Mouse (Mus musculus) c-Kit-positive CD71-negative TER-119-negative erythroid progenitor cells, embryonic 14.5 days (primary cell): ENCODE measurements around the gene Iqsec1.

Experiments
- DNase-seq: peaks from one replicate; pipeline ENCODE4 v3.0.0-alpha.2; 2013; ENCODE audit warnings: low read depth

Gene Iqsec1

DNA sequence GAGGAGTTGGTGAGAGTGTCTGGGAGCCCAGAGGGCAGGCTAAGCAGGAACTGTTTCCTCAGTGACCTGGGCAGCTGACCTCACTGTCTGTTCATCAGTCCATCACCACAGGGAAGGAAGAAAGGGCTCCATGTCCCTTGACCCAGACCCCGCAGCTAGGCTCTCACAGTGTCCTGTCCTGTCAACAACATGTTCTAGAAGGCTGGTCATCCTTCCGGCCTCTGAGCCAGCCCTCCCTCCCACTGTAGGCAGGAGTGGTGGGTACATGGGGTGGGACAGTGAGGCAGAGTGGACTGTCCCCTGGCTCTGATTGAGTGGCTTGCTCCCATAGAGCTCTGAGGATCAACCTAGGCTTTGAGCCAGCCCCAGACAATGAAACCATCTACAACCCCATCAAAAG is 284.7 kb downstream of the Iqsec1 start:
- DNase-seq: no peak

DNA sequence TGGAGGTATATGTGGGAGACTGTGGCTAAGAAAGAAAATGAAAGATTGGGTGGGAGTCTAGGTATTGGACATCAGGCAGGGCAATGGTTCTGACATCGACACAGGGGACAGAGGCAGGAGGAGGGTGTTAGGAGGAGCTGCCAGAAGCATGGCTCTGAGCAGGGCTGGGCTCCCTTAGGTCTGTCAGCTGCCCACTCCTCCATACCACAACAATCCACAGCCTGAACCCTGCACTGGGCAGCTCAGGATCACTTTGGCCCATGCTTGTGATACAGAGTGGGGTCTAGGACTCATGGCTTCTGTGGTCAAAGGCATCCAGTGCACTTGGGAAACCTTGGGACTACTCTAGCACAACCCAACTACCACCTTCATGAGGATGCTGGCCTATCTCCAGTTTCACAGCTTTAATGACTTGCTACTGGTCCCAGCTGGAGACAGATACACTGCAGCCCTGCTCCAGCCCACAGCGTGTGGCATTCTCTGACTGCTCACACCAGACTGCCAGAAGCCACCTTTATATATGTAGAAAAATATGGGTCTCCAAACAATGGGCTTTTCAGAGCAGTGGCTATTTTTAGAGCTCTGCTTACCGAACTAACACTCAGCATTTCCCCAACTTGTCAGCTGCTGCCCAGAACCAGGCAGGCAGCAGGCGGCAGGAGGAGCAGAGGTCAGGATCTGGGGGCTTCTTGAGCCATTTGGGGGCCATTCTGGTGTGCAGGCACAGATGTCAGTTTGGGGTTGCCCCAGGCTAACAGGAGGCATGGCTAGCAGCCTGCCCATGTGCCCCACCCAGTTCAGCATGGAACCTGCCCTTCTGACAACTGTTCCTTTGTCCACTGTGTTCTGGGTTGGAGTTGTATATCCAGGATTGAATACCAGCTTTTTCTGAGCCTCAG is 285.4 kb downstream of the Iqsec1 start:
- no peak for DNase-seq

DNA sequence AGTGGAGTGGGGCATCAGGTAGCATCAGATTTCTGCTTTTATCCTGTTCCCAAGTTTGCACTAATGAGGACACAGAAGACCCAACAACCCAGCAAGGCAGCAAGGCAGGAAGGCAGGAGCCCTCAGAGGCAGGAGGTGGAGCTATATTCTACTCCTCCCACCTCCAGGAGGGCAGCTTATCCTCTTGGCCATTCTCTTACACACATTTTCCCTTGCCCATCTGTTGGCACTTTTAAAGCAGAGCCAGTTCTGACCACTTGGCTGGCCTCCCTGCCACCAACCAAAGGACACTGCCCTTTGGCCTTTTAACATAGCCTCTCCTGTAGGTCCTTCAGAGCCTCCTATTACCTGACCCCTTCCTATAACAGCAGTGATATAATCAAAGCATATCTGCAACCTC is 286.3 kb downstream of the Iqsec1 start:
- no peak for DNase-seq

DNA sequence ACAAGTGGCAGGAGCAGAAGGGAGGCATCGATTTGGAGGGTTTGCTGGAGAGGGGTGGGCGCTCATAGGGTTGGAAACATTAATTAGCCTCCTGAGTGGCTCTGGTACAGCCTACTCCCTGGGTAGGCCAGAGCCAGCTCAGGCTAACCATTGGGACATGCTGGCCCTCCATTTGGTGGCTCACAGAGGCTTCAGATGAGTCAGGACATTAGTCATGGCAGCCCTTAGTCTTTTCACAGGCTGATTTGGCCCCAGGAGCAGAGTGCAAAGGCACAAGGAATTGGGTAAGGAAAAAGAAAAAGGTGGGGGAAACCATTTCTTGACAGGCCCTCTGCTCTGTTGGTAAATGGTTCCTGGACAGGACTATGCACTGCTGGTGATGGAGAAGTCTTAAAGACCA is 287.1 kb downstream of the Iqsec1 start:
- DNase-seq: no peak

DNA sequence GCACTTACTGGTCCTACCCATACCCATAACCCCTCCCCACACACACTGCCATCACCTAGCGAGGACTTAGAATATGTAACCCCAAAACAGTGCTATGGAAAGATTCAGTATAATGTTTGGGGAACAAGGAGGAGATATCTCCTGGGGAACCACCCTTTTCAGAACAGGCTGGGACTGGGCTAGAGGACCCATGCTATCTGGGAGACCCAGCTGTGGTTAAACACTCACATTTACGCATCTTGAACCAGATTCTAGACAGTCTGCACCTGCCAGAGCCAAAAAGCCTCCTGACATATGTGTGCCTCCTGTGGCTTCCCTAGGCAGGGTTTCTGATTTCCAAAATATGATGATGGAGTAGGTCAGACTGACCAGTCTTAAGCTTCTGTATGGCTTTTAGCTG is 287.7 kb downstream of the Iqsec1 start:
- no peak for DNase-seq

DNA sequence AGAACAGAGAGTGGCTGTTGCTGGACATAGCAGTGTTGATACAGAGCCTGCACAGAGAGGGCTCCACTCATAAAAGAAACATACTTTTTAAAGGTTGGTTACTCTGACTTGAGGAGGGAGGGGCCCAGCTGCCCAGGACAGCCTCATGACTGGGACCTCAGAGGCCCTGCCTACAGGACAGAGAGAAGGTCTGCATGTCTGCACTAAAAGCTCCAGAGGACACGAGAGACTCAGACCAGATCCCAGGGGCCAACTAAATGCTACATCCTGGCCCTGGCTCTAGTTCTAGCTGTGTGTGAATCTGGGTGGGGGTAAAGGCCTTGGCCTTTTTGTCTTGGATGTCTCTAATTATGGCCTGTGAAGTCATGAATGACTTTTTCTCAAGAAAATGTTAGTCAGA is 288.4 kb downstream of the Iqsec1 start:
- DNase-seq: no peak

DNA sequence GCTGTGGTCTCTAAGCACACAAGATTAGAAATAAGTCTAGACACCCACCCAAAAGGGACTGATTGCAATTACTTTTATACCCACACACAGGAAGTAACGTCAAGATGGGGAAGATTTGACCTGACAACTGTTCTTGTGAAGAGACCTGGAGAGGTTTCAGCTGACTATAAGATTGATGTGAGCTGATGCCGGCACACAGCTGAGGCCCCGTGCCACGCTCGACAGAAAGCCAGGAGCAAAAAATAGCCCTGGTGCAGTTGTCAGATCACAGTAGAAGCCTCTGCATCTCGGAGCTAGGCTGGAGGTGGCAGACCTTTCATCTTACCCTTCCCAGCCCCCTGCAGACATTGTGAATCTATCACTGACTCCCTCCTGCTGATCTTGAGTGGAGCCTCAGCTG is 289.6 kb downstream of the Iqsec1 start:
- no peak for DNase-seq

DNA sequence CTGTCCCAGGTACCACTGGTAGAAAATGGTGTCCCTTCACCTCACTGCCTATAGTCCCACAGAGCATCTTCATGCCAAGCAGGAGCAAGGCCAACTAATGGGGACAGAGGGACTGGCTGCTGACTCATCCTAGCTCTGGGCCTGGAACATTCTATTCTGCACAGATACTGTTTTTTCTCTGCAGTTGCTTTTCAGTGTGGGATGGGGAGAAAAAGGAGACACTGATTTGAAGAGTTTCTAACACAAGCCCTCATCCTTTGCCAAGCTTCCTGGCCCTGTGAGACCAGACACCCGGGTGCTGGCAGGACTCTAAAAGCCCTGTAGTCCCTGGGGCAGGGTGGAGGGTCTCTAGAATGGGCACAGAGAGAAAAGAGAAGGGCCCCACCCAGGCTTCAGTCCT is 292.7 kb downstream of the Iqsec1 start:
- DNase-seq: no peak

DNA sequence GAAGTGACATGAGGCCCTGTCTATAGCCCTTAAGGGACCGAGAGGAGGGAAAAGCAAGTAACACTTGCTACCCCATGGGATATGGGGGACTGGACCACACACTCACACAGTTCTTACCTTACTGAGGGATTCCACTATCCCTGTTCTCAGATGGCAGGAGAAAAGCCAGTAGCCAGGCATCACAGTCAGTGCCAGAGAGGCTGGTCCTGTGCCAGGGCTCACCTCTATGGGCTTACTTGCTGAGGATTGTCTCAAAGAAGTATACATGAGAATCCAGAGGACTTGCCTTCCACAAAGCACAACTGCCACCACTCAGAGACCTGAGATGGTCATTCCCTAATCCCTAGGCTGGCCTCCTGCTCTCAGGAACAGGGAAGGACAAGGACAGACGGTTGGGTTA is 296.1 kb downstream of the Iqsec1 start:
- DNase-seq: no peak

DNA sequence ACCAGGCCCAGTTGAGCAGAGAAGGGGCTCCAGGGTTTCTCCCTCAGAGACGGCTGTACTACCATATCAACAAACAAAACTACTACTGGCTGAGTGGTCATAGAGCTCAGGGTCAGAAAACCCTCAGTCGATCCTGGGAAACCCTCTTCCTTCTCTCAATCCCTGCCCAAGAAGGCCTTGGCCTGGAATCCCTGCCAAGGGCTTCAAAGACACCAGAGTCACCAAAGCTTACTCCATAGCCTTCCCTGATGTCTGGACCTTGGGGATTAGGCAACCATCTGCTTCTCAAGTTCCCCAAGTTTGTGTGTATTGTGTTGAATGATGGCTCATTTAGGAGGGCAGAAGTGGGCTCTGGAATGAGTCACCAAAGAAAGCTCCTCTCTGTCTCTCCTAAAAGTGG is 296.6 kb downstream of the Iqsec1 start:
- DNase-seq: no peak

DNA sequence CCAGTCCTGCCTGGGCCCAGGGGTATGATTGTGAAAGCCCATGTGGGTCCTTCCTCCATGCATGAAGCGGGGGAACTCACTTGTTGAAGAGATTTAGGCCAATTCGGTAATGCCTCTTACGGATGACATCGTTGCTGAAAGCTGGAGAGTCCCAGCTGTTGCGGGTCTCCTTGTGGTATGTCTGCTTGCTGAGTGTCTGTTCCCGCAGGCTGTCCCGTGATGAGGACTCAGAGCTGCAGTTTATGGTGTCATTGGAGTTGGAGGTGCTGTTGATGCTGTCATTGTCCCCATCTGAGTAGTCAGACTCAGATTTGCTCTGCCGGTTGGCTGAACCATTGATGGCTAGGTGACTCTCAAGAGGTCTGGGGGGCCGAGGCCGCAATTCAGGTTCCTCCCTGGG is 299.0 kb downstream of the Iqsec1 start:
- no peak for DNase-seq

DNA sequence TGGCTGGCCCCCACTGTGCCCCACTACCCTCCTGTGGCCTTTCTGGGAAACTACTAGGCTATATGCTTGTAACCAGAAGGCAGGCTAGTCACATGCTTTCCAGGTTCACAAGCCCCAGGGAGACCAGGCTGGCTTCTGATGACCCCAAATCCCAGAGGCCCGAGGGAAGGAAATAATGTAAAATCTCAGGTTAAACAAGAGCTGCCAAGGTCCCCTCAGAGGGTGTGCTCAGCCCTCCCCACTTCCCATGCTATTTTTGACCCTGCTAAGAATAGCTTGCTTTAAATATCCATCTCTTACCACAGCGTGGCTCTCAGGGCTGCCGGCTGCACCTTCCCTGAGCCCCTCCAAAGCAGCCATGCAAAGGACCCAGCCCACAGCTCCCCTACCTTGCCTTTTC is 299.7 kb downstream of the Iqsec1 start:
- DNase-seq: no peak

DNA sequence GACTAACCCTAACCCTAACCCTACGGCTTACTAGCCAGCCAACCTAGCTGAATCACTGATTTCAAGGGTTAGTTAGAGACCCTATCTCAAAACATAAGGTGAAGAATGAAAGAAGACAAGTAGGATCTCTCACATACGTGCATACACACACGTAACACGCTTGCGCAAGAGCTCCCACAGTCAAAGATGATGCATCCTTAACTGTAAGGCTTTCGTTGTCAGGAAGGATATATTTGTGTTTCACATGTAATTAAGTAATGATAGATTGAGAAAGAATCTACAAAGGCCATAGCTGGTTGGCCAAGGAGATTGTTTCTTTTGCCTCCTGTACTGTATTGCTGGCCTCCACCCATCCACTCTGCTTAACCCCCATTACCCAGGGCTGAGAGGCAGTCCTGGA is 300.5 kb downstream of the Iqsec1 start:
- no peak for DNase-seq

DNA sequence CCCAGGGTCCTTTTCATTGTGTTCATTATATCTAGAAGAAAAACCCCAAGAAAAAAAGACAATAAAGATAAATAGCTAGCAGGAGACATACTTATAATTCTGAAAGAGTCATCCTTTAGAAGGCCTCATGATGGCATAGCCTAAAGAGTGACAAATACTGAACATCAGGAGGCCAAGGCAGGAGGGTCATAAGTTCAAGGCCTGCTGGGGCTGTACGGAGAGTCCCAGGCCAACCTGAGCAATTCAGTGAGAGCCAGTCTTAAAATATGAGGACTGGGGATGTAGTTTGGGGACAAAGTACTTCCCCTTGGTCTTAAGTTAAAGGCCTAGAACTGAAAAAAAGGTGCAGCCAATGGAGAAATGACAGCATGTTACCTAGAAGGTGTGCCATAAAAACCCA is 301.7 kb downstream of the Iqsec1 start:
- no peak for DNase-seq

DNA sequence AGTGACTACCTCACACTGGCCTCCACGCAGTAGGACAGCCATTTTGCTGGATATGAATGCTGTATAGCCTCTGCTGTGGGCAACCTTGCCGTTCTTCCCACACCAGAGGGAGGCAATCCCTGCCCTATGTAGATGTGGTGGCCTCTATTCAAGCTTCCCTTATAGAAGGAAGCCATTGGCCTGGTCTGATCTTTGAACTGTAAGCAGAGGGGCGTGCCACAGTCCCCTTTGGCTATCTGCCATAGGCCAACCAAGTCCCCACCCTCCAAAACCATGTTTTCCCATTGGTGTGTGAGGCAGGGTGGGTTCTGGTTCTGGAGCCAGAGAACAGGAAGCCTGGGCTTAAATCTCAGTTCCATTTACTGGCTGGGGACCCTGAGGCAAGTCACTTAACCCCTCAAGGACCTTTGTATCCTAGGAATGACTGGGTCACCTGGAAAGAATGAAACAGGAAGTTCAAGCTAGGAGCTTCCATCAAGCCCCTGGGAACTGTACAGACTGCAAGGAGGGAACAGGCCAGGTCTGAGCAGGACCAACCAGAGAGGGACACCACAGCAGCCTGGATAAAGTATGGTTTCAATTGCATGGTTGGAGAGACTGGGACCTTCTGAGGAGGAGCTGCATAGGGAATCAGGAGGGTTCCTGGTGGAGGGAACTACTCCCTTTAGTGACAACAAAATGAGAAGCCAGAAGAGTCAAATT is 304.5 kb downstream of the Iqsec1 start:
- no peak for DNase-seq

DNA sequence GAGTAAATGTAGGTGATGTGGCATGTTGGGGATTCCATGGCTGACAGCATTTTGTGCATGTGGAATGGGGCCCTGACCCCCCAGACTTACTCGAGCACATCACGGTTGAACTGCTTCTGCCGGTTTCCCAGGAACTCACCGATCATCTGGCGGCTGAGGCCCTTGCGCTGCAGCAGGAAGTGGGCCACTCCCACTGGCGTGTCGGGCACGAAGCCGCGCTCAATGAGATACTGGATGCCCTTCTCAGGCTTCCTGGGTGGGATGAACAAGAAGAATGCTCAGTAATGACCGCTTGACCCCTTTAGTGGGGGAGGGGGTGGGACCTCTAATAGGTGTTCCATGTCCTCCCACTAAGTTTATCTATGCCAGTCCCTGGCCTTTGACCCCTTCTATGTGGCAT is 308.1 kb downstream of the Iqsec1 start:
- no peak for DNase-seq

DNA sequence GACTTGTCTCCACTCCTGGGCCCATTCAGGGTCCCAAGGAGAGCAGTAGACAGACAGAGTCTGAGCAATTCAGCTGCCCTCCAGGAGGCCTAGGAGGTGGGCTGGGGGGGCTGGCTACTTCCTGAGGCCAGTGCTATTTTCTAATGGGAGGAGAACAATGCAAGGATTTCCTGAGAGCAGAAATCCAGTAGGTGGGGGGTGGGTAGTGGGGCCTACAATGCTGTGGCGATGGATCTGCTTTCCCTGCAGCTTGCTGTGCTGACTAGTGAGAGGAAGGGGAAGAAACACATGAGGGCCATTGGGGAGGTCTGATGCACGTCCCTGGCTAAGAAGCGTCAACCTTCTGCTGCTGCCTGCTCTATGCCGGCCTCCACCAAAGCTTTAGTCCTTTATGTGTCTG is 309.7 kb downstream of the Iqsec1 start:
- no peak for DNase-seq

DNA sequence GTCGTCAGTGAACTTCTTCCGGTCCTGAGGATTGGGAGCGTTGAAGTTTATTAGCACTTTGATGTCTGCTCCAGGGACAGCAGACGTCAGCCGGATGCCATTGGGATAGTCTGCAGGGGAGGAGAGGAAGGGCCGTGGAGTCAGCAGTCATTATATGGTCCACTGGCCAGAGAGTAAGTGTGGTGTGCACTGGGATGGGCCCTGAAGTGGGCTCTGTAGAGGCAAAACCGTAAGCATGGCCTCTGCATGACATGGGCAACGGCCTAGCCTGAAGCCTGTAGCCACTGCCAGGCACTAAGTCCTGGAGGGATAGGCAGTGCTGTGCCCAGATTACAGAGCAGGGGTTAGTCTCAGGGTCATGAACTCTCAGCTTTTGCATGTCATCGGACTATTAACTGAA is 319.8 kb downstream of the Iqsec1 start:
- DNase-seq: no peak

DNA sequence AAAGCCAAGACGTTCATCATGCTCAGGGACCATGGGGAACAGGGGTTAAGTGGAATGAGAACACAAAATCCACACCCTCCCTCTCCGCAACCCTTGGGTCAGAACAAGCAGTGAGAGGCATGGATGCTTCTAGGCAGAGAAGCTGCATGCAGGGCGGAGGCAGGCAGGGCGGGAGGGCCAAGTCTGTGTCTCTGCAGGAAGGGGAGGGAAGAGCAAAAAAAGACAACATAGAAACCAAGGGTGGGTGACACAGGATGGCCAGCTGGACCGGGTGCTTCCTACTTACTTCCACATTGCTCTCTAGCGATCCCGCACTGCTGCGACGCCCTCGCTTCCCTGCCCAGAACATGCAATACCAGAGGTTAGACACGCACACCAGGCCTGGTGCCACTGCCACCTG is 324.7 kb downstream of the Iqsec1 start:
- DNase-seq: no peak

DNA sequence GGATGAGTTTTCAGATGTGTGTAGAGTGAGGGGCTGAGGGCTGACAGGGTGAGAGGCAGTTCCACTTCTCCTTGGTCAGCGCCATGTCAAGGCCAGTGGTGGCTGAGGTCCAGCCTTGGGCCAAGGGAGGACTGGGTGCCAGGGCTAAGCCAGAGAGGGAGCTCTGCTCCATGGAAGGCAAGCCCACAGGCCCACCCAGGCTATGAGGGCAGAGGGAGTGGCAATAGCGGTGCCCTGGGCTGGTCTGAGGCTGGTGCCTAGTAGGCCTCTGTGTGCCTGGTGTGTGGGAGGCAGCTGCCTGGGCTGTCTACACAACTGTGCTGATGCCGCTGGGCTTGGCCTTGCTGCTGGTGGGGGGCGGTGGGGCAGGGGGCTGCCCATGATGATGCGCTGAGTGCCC is 326.3 kb downstream of the Iqsec1 start:
- no peak for DNase-seq

DNA sequence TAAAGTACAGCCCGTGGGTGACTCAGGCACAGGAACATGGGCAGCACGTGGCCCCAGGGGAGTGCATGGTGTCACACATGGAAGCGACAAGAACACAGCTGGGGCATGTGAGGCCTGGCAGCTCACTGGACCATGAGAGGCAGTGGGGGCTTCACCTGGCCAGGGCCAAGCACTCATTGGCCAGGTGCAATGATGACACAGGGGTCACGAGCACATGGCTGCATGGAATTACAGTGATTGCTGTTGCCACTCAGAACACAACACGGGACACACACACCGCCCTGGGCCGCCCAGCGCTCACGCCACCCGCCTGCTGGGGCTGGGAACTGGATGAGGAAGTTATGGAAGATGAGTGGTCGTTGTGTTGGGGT is 327.5 kb downstream of the Iqsec1 start:
- no peak for DNase-seq

DNA sequence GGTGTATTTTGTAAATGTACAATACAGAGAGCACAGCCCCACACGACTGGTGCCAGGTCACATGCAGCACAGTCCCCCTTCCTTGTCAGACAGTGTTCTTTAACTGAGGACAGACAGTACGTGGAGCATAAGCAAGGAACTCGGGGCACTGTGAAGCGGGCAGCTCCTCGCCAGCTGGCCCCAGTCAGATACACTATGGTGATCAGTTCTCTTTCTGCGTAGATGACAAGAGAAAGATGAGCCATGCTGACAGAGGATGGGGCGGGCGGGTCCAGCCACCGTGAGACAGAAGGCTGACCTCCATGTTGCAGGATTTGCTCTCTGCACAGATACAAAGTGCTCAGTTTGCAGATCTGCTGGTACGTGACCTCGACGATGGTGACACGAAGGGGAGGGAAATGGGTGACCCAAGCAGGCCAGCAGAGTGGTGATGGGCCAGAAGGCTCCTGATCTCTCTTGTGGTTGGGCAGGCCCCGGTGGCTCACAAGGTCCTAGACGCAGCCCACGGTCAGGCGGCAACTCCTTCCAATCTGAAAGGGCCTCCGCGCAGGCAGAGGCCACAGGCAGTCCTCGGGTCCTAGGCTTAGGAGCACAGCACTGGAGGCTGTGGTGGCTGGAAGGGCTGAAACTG is 328.0 kb downstream of the Iqsec1 start:
- no peak for DNase-seq

DNA sequence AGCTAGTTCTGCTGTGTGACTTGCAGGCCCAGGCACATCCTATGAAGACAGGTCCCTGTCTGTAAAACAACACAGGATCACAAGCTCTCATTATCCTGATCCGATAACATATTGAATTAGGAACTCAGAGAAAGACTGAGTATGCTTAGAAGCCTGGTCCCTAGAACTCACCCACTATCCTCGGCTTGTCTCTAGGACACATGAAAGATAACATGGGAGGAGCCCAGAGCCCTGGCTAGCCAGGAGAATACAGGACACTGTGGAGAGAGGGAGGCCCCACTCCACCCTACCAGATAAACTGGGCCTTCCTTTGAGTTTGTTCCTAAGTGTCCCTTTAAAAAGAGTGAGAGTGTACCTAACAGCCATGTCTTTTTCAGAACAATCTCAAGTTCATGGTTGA is 328.6 kb downstream of the Iqsec1 start:
- no peak for DNase-seq
